Mouse (Mus musculus): ENCODE data around the gene S100a10. TPM values are rescaled to one million over a fixed set of nuclear protein-coding genes. Genes with fewer than 3 reads are reported as not detected.

The S100a10 gene
- polyA plus RNA-seq, 1 experiment = 70.5 TPM

DNA sequence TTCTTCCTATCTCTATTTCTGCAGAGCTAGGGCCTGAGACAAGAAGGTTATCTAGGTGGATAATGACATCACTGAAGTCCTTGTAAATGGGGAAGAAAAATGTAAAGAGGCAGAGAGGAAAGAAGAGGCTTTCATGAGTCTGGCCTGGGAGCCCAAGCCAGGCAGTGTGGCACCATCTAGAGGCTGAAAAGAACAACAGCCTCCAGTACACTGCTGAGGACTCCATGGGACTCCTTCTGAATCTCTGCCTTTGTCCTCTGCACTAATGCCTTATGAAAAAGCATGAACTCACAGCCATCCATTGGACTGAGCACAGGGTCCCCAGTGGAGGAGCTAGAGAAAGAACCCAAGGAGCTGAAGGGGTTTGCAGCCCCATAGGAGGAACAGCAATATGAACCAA, 54.1 kb downstream of the S100a10 start:
- peak; percentile 52; the same call in 1 of the 2 replicates for TF ChIP-seq CTCF (IDR thresholded peaks at IDR 0.05; ENCODE audit: borderline replicate concordance, extremely low read depth, insufficient read depth, insufficient read length)
- DNase-seq (ENCODE audit: low read depth) = peak; percentile 31

Other genes starting within 250 kb of the S100a10 start
- gene Hrnr, start 235.3 kb upstream of the S100a10 start, polyA plus RNA-seq (2012; rRNA removed) = 0.03 TPM in 1 of 2 replicates, not detected in the other
- not detected in 2 replicates for gene Rptn, start 161.4 kb upstream of the S100a10 start, polyA plus RNA-seq (2012; rRNA removed)
- 0.26 and 0.67 TPM in 2 replicates for gene Tchh, start 112.8 kb upstream of the S100a10 start, polyA plus RNA-seq (2012; rRNA removed)
- not detected in 2 replicates for gene Tchhl1, start 86.3 kb upstream of the S100a10 start, polyA plus RNA-seq (2012; rRNA removed)
- 49.1 and 111 TPM in 2 replicates for gene S100a11, start 34.6 kb upstream of the S100a10 start, polyA plus RNA-seq (2012; rRNA removed)
- gene Tdpoz2, start 97.6 kb downstream of the S100a10 start, polyA plus RNA-seq (2012; rRNA removed) = not detected in 2 replicates
- not detected in 2 replicates for gene Tdpoz1, start 121.2 kb downstream of the S100a10 start, polyA plus RNA-seq (2012; rRNA removed)
- gene Gm37596, start 138.0 kb downstream of the S100a10 start, polyA plus RNA-seq (2012; rRNA removed) = not detected in 2 replicates
- not detected in 2 replicates for gene Gm5773, start 217.9 kb downstream of the S100a10 start, polyA plus RNA-seq (2012; rRNA removed)
- gene Tdpoz4, start 241.3 kb downstream of the S100a10 start, polyA plus RNA-seq (2012; rRNA removed) = not detected in 2 replicates

Measured in brain, embryonic 14.5 days (tissue).